Comparison of ENCODE assay signal across 8 mouse cellular contexts in the genomic region with DNA sequence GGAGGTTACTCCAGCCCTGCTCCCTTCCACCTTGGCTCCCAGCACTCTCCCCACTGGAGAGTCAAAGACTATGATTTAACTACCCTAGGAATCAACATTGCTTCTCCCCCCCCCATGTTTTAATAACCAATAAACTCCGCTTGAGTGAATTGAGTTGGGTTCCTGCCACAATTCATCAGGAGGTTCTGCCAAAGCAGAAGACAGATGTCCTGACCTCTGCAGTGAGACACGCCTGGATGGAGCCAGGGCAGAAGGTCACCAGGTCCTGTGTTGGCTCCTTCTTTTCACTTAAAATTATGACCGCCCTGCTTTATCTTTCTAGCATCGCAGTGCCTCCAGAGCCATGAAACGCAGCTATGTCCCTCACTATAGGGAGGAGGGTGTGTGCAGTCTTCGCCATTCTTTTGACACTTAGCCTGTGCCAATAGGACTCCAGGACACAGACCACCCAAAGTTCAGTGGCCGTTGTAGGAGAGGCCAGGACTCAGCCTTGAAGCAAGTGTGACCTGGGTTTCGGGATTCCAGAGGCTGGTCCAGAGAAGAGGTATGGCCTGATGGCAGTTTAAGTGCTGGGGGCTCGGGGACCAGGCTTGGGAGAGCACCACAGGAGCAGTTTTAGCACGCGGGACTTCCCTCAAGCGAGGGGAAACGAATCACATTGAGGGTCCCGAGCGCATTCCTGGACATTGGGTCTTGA. TPM values are rescaled to one million over a fixed set of nuclear protein-coding genes. Genes with fewer than 3 reads are reported as not detected.
A peak's percentile ranks its signal among the peaks of the same experiment; 100 is the strongest.
DNase-seq lines count a peak whose midpoint lies in the region; ATAC-seq lines count a peak whose summit lies in the region.

No protein-coding gene starts in this region.

- peak overlapping the region; percentile 71 for H3K4me3 ChIP-seq in heart, embryonic 16.5 days (ENCODE audit: low read length)
- H3K4me3 ChIP-seq in forebrain, embryonic 13.5 days = peak overlapping the region; percentile 68
- peak overlapping the region; percentile 63 for H3K4me3 ChIP-seq in neural tube, embryonic 12.5 days

- H3K9ac ChIP-seq in heart, embryonic 16.5 days (ENCODE audit: low read length) = no peak overlapping the region
- H3K9ac ChIP-seq in forebrain, embryonic 13.5 days = peak overlapping the region; percentile 48; the same call in 1 of the 2 replicates
- peak overlapping the region; percentile 73; the same call in 1 of the 2 replicates for H3K9ac ChIP-seq in neural tube, embryonic 12.5 days

- peak overlapping the region; percentile 100 for H3K4me2 ChIP-seq in heart, embryonic 16.5 days (ENCODE audit: low read depth, low read length)
- peak overlapping the region; percentile 99 for H3K4me2 ChIP-seq in forebrain, embryonic 13.5 days
- peak overlapping the region; percentile 96 for H3K4me2 ChIP-seq in neural tube, embryonic 12.5 days (replicated peaks)

- DNase-seq in heart, adult 11 months = no peak
- DNase-seq in kidney, postnatal 25 days = peak; percentile 52 to 73
- no peak for DNase-seq in urinary bladder, postnatal 4 days (ENCODE audit: low spot score in 2 of 2)
- DNase-seq in embryo, embryonic 11 days = no peak
- DNase-seq in urinary bladder, postnatal 25 days (ENCODE audit: low spot score) = no peak

- H3K27ac ChIP-seq in heart, embryonic 16.5 days (ENCODE audit: low read length) = no peak overlapping the region
- H3K27ac ChIP-seq in forebrain, embryonic 13.5 days = no peak overlapping the region
- no peak overlapping the region for H3K27ac ChIP-seq in neural tube, embryonic 12.5 days

- peaks cover 31% of the 10 kb centered on the region for H3K27me3 ChIP-seq in heart, embryonic 16.5 days (ENCODE audit: control insufficient read depth, insufficient read depth, low read length)
- H3K27me3 ChIP-seq in forebrain, embryonic 13.5 days = peaks cover 39% of the 10 kb centered on the region
- H3K27me3 ChIP-seq in neural tube, embryonic 12.5 days (replicated peaks) = peaks cover 33% of the 10 kb centered on the region

- H3K4me1 ChIP-seq in heart, embryonic 16.5 days (ENCODE audit: control insufficient read depth, insufficient read depth, low read length) = no peaks in the 10 kb centered on the region
- peaks cover 10% of the 10 kb centered on the region for H3K4me1 ChIP-seq in forebrain, embryonic 13.5 days
- peaks cover 12% of the 10 kb centered on the region for H3K4me1 ChIP-seq in neural tube, embryonic 12.5 days

- no peaks in the 10 kb centered on the region for H3K36me3 ChIP-seq in heart, embryonic 16.5 days (ENCODE audit: control insufficient read depth, insufficient read depth)
- no peaks in the 10 kb centered on the region for H3K36me3 ChIP-seq in forebrain, embryonic 13.5 days (ENCODE audit: poor library complexity, severe bottlenecking)
- H3K36me3 ChIP-seq in neural tube, embryonic 12.5 days = no peaks in the 10 kb centered on the region

- H3K9me3 ChIP-seq in heart, embryonic 16.5 days (replicated peaks; ENCODE audit: control insufficient read depth, low read length) = 0 out of 2 replicates have a peak, but pooled peaks cover 4% of the 10 kb centered on the region
- no peaks in the 10 kb centered on the region for H3K9me3 ChIP-seq in forebrain, embryonic 13.5 days (replicated peaks)
- H3K9me3 ChIP-seq in neural tube, embryonic 12.5 days = peaks cover 6% of the 10 kb centered on the region; the same call in 1 of the 2 replicates

- 26% methylated on average over 15 of the region's 15 CpGs for WGBS in heart, embryonic 16.5 days
- 33% methylated on average over 15 of the region's 15 CpGs for WGBS in forebrain, embryonic 13.5 days
- WGBS in neural tube, embryonic 12.5 days = 16% methylated on average over 15 of the region's 15 CpGs

- no peak for ATAC-seq in heart, embryonic 16.5 days (replicated peaks; ENCODE audit: extremely low read depth, insufficient read depth, low FRiP score)
- peak; percentile 33 for ATAC-seq in forebrain, embryonic 13.5 days
- peak; percentile 46 for ATAC-seq in neural tube, embryonic 12.5 days (ENCODE audit: low FRiP score, low read depth)

RNA-seq across cellular contexts. Expression of a gene that starts 0.5 kb away (rescaled TPM):
- polyA plus RNA-seq in heart, embryonic 16.5 days (2015; fragmentation: Nextera tagmentation; extraction: Ambion mirVana) = 0.20 and 0.30 TPM in 2 replicates
- 5.7 and 6.3 TPM in 2 replicates for polyA plus RNA-seq in forebrain, embryonic 13.5 days (2015; fragmentation: Nextera tagmentation; extraction: Ambion mirVana)
- polyA plus RNA-seq in neural tube, embryonic 12.5 days (2016; fragmentation: Nextera tagmentation; extraction: Ambion mirVana) = 13.7 and 14.7 TPM in 2 replicates

RNA-seq across cellular contexts. Expression of a gene that starts 54.6 kb away (rescaled TPM):
- polyA plus RNA-seq in heart, embryonic 16.5 days (2015; fragmentation: Nextera tagmentation; extraction: Ambion mirVana) = 34.8 and 36.5 TPM in 2 replicates
- 33.1 and 33.2 TPM in 2 replicates for polyA plus RNA-seq in forebrain, embryonic 13.5 days (2015; fragmentation: Nextera tagmentation; extraction: Ambion mirVana)
- polyA plus RNA-seq in neural tube, embryonic 12.5 days (2016; fragmentation: Nextera tagmentation; extraction: Ambion mirVana) = 52.1 and 58.7 TPM in 2 replicates

Comparison
In these comparisons a context has a peak if more than half of its experiments do, and no peak if none do; other contexts are left out.
1. DNase-seq: peak in kidney, postnatal 25 days (2 of 2); none in heart, adult 11 months (single experiment), urinary bladder, postnatal 4 days (0 of 2), embryo, embryonic 11 days (single experiment) and urinary bladder, postnatal 25 days (single experiment).
2. Peak in every context shown above with its lines, with median percentiles within 50 percentile points of each other: H3K4me2 ChIP-seq and H3K4me3 ChIP-seq.